Mouse (Mus musculus) thymus, adult 2 months (tissue): ENCODE data around the gene Naxd.

ENCODE experiments used
- CTCF ChIP-seq: fragments of 200-500 bp; IDR thresholded peaks from 2 replicates; pipeline ENCODE4 v1.5.1; 2012; ENCODE audit warnings: mild to moderate bottlenecking, control low read depth, low read length, moderate library complexity, borderline replicate concordance; ENCODE audit not compliant: control insufficient read depth, poor library complexity, insufficient read depth; ENCODE audit errors: extremely low read depth
- POLR2A ChIP-seq: fragments of 200-500 bp; IDR thresholded peaks from 2 replicates; pipeline ENCODE4 v1.6.1; 2012; ENCODE audit warnings: mild to moderate bottlenecking, low read length, control low read depth, moderate library complexity; ENCODE audit not compliant: control insufficient read depth, poor library complexity, insufficient read depth; ENCODE audit errors: extremely low read depth

DNA sequence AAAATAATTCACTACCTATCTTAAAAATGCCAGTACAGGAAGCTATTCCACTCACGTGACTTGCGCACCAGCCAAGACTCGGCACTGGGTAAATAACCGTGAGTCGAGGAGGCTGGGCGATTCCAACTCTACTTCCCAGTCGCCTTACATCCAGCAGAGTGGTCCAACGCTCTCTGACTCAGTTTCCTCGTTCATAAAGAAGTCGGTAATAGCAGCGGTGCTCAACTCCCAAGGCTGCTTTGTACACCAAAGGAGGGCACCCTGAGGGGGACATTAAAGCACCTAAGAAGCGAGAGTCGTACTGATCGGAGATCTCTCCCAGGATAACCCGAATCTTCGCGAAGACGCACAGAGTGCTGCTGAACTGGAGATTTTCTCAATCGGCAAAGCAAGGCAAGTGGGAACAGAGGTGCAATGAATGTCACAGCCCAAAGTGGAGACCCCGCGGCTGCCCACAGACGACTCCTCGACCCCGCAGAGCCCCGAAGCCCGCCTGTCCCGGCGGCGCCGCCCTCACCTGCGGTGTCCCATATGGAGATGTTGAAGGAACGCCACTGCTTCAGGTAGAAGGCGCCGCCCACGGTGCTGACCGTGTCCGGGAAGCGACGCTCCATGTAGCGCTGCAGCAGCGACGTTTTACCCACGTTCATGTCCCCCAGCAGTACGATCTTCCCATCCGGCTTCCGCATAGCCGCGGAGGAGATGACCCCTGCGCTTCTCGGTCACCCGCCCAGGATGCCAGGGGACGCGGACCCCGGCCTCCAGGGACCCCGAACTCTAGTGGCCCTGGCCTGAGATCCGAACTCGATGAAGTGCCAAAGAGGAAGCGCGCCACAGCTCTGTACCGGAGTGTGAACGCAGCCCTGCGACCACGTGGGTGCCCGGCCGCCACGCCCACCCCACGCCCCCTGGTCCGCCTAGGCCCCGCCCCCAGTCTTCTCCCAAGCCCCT, 19.2 kb upstream of the Naxd start, which contains the start of gene Rab20:
- no peak for TF ChIP-seq CTCF
- no peak for TF ChIP-seq POLR2A
